Mouse (Mus musculus): Measurements from ENCODE around the gene Cdkn2b.

GRCm38 (mm10) chr4:89282661-89283060, 28.2 kb downstream of the Cdkn2b start:
- no peak for TF ChIP-seq POLR2A (IDR thresholded peaks at IDR 0.05; ENCODE audit: insufficient read depth, low read depth, low read length)
- TF ChIP-seq CTCF (IDR thresholded peaks at IDR 0.05; ENCODE audit: insufficient read depth, low read depth, low read length): no peak
